Mouse (Mus musculus): ENCODE results near the gene Bcl2l11.

GRCm38 (mm10) chr2:128182751-128183150 lies 56.9 kb downstream of the Bcl2l11 start:
- TF ChIP-seq EP300 (IDR thresholded peaks at IDR 0.05; ENCODE audit: insufficient read depth, low read depth, low read length) (no peak), CTCF (IDR thresholded peaks at IDR 0.05) (no peak)
